Mouse (Mus musculus): ENCODE measurements around the gene Vmn2r40.
"Not testable (repeated sequence)": the region's sequence is repeated elsewhere in the genome, so short reads cannot be mapped to it uniquely, and the experiment has no call there.

GRCm38 (mm10) chr7:8931335-8931734 lies at the start of gene Vmn2r40:
- not testable (repeated sequence) for TF ChIP-seq CTCF (IDR thresholded peaks at IDR 0.05; ENCODE audit: borderline replicate concordance, extremely low read depth, insufficient read depth, insufficient read length); POLR2A (IDR thresholded peaks at IDR 0.05; ENCODE audit: borderline replicate concordance, extremely low read depth, insufficient read depth, insufficient read length, poor library complexity, severe bottlenecking)

Data from brain, embryonic 14.5 days (tissue).